Comparison of ENCODE assay signal across 9 mouse cellular contexts in genomic region chr12:95690819-95691218, GRCm38 (mm10). TPM values are rescaled to one million over a fixed set of nuclear protein-coding genes. Genes with fewer than 3 reads are reported as not detected.
DNase-seq lines count a peak whose midpoint lies in the region; ATAC-seq and TF ChIP-seq lines count a peak whose summit lies in the region.
"Had no signal": no experiment of that assay in that cellular context is flagged by ENCODE, and none has a peak within 500 bp of the region (broad histone marks: within the 10 kb centered on the region; RNA-seq: fewer than 3 reads in every experiment).

No protein-coding gene starts in this region.

- no peaks in the 10 kb centered on the region for H3K9me3 ChIP-seq in heart, embryonic 12.5 days (replicated peaks)
- no peaks in the 10 kb centered on the region for H3K9me3 ChIP-seq in forebrain, postnatal 0 days (ENCODE audit: low read length)
- H3K9me3 ChIP-seq in midbrain, embryonic 16.5 days (replicated peaks; ENCODE audit: control insufficient read depth, low read length, poor library complexity, severe bottlenecking): no peaks in the 10 kb centered on the region
- H3K9me3 ChIP-seq: megakaryocyte, embryonic 14.5 days had no signal

- peak overlapping the region; percentile 49 for H3K4me2 ChIP-seq in heart, embryonic 12.5 days
- peak overlapping the region; percentile 74 for H3K4me2 ChIP-seq in forebrain, postnatal 0 days (ENCODE audit: low read depth)
- peak overlapping the region; percentile 78 for H3K4me2 ChIP-seq in midbrain, embryonic 16.5 days (ENCODE audit: low read length)

- H3K4me3 ChIP-seq in heart, embryonic 12.5 days: no peak overlapping the region
- no peak overlapping the region for H3K4me3 ChIP-seq in bone marrow macrophage, adult 2 months (ENCODE audit: insufficient read depth, low read length)
- 0 out of 2 replicates have a peak overlapping the region, but pooled peaks have one; percentile 86 for H3K4me3 ChIP-seq in forebrain, postnatal 0 days (ENCODE audit: low read depth, low read length)
- H3K4me3 ChIP-seq in midbrain, embryonic 16.5 days (ENCODE audit: low read depth, low read length): no peak overlapping the region; the same call in 1 of the 2 replicates
- H3K4me3 ChIP-seq: megakaryocyte, embryonic 14.5 days had no signal

- H3K36me3 ChIP-seq in heart, embryonic 12.5 days: no peaks in the 10 kb centered on the region
- H3K36me3 ChIP-seq in forebrain, postnatal 0 days (ENCODE audit: insufficient read depth): no peaks in the 10 kb centered on the region
- no peaks in the 10 kb centered on the region for H3K36me3 ChIP-seq in midbrain, embryonic 16.5 days (ENCODE audit: control insufficient read depth, insufficient read depth, low read length)

- H3K27me3 ChIP-seq in heart, embryonic 12.5 days (replicated peaks): no peaks in the 10 kb centered on the region
- H3K27me3 ChIP-seq in forebrain, postnatal 0 days (ENCODE audit: insufficient read depth, low read length): no peaks in the 10 kb centered on the region
- H3K27me3 ChIP-seq in midbrain, embryonic 16.5 days (ENCODE audit: control insufficient read depth, insufficient read depth, low read depth, low read length): no peaks in the 10 kb centered on the region

- WGBS in heart, embryonic 12.5 days: 6% methylated on average over 9 of the region's 9 CpGs
- 5% methylated on average over 9 of the region's 9 CpGs for WGBS in forebrain, postnatal 0 days
- WGBS in midbrain, embryonic 16.5 days: 4% methylated on average over 9 of the region's 9 CpGs

- 0 out of 2 replicates have a peak, but pooled peaks cover 4% of the 10 kb centered on the region for H3K4me1 ChIP-seq in heart, embryonic 12.5 days (replicated peaks)
- peaks cover 7% of the 10 kb centered on the region; the same call in 1 of the 2 replicates for H3K4me1 ChIP-seq in bone marrow macrophage, adult 2 months (ENCODE audit: control insufficient read depth, insufficient read depth, low read length)
- H3K4me1 ChIP-seq in forebrain, postnatal 0 days (ENCODE audit: insufficient read depth): no peaks in the 10 kb centered on the region
- H3K4me1 ChIP-seq in midbrain, embryonic 16.5 days (ENCODE audit: control insufficient read depth, insufficient read depth, low read length): peaks cover 8% of the 10 kb centered on the region; the same call in 1 of the 2 replicates

- no peak for DNase-seq in heart, adult 8-10 months (ENCODE audit: low spot score)
- peak; percentile 85 for DNase-seq in forebrain, postnatal 0 days
- peak; percentile 37 to 54 for DNase-seq in layer of hippocampus, postnatal 10 days (ENCODE audit: low spot score in 2 of 2)
- DNase-seq in spleen, adult 18-20 months: no peak
- no peak for DNase-seq in spleen, postnatal 14 days (ENCODE audit: low spot score in 2 of 2)

- no peak overlapping the region for H3K27ac ChIP-seq in heart, embryonic 12.5 days (ENCODE audit: poor library complexity, severe bottlenecking)
- H3K27ac ChIP-seq in bone marrow macrophage, adult 2 months (ENCODE audit: insufficient read depth, low read depth, low read length): no peak overlapping the region
- H3K27ac ChIP-seq in forebrain, postnatal 0 days (ENCODE audit: low read depth, low read length): peak overlapping the region; percentile 51; the same call in 1 of the 2 replicates
- no peak overlapping the region for H3K27ac ChIP-seq in midbrain, embryonic 16.5 days (ENCODE audit: low read length)

- no peak for TF ChIP-seq POLR2A in bone marrow macrophage, adult 2 months (IDR thresholded peaks at IDR 0.05; ENCODE audit: borderline replicate concordance, low read depth, low read length)

- no peak overlapping the region for H3K9ac ChIP-seq in heart, embryonic 12.5 days
- H3K9ac ChIP-seq in forebrain, postnatal 0 days: no peak overlapping the region
- no peak overlapping the region for H3K9ac ChIP-seq in midbrain, embryonic 16.5 days (ENCODE audit: low read depth, low read length)

- ATAC-seq in heart, embryonic 12.5 days (ENCODE audit: insufficient number of reproducible peaks, low FRiP score): no peak
- ATAC-seq in forebrain, postnatal 0 days: no peak
- ATAC-seq in midbrain, embryonic 16.5 days: no peak

- TF ChIP-seq CTCF in bone marrow macrophage, adult 2 months (IDR thresholded peaks at IDR 0.05; ENCODE audit: low read depth, low read length): 0 out of 2 replicates have a peak, but pooled peaks have one; percentile 10
- TF ChIP-seq CTCF in forebrain, postnatal 0 days (IDR thresholded peaks at IDR 0.05; ENCODE audit: low read depth): peak; percentile 87

RNA-seq across cellular contexts. Expression of gene Flrt2, which starts 1.2 kb away (rescaled TPM):
- 39.9 and 40.9 TPM in 2 replicates for polyA plus RNA-seq in heart, embryonic 12.5 days (2016; fragmentation: Nextera tagmentation; extraction: Ambion mirVana)
- total RNA-seq in heart, adult 8-10 months (2022): 1 to 10 TPM; 5.9 to 8.0 (median 6.1) TPM
- 1.3 and 2.7 TPM in 2 replicates for polyA plus RNA-seq in bone marrow macrophage, adult 2 months (2012; ENCODE audit: insufficient read depth, insufficient read length, missing spikeins)
- total RNA-seq in forebrain, postnatal 0 days (2014; rRNA removed): 49.5 and 67.4 TPM in 2 replicates
- 13.0 and 16.9 TPM in 2 replicates for polyA plus RNA-seq in forebrain, postnatal 0 days (2015; fragmentation: Nextera tagmentation; extraction: Ambion mirVana)
- 10 to 100 TPM; 45.9 to 49.4 TPM for total RNA-seq in layer of hippocampus, postnatal 10 days (2021)
- polyA plus RNA-seq in midbrain, embryonic 16.5 days (2015; fragmentation: Nextera tagmentation; extraction: Ambion mirVana): 21.0 and 21.3 TPM in 2 replicates

Comparison
In these comparisons a context has a peak if more than half of its experiments do, and no peak if none do; other contexts are left out.
1. DNase-seq: peak in forebrain, postnatal 0 days (single experiment) and layer of hippocampus, postnatal 10 days (2 of 2); none in heart, adult 8-10 months (single experiment), spleen, adult 18-20 months (0 of 2) and spleen, postnatal 14 days (0 of 2).
2. Peak in every context shown above with its lines, with median percentiles within 50 percentile points of each other: H3K4me2 ChIP-seq.